Mouse (Mus musculus) midbrain, postnatal 0 days (tissue): ENCODE results near the gene Eef1akmt2. TPM values are rescaled to one million over a fixed set of nuclear protein-coding genes. Genes with fewer than 3 reads are reported as not detected.

ENCODE experiments used
- ATAC-seq: fragments of 200-750 bp; cut with Nextera tagmentation; 2 replicates; pipeline ENCODE4 v1.8.0; 2017; ENCODE audit warnings: moderate number of reproducible peaks, mild to moderate bottlenecking, moderate TSS enrichment, moderate library complexity; ENCODE audit not compliant: low FRiP score
- DNase-seq: peaks from one replicate; pipeline ENCODE4 v3.0.0-alpha.2; 2015; ENCODE audit warnings: low spot score
- H3K27ac ChIP-seq: fragments of 300-500 bp; sonication (generic); 2 replicates; pipeline ENCODE4 v1.5.1; 2014; ENCODE audit warnings: low read depth, mild to moderate bottlenecking, low read length, mixed read lengths
- H3K27me3 ChIP-seq: fragments of 300-500 bp; sonication (generic); 2 replicates; pipeline ENCODE4 v1.6.1; 2014; ENCODE audit warnings: low read length, control low read depth, mixed read lengths; ENCODE audit not compliant: insufficient read depth
- H3K36me3 ChIP-seq: fragments of 300-500 bp; sonication (generic); 2 replicates; pipeline ENCODE4 v1.6.1; 2014; ENCODE audit warnings: low read length, control low read depth, mixed read lengths; ENCODE audit not compliant: insufficient read depth
- H3K4me1 ChIP-seq: fragments of 300-500 bp; sonication (generic); 2 replicates; pipeline ENCODE4 v1.6.1; 2014; ENCODE audit warnings: mild to moderate bottlenecking, control low read depth, antibody characterized with exemption, low read length, mixed read lengths; ENCODE audit not compliant: insufficient read depth
- H3K4me2 ChIP-seq: fragments of 300-500 bp; sonication (generic); 2 replicates; pipeline ENCODE4 v1.6.1; 2014; ENCODE audit warnings: low read depth, mild to moderate bottlenecking, low read length, mixed read lengths; ENCODE audit not compliant: poor library complexity, severe bottlenecking
- H3K4me3 ChIP-seq: fragments of 300-500 bp; sonication (generic); 2 replicates; pipeline ENCODE4 v1.5.1; 2014; ENCODE audit warnings: low read depth, mild to moderate bottlenecking, low read length, moderate library complexity
- H3K9ac ChIP-seq: fragments of 300-500 bp; sonication (generic); replicated peaks from 2 replicates; pipeline ENCODE4 v1.6.1; 2014; ENCODE audit warnings: mild to moderate bottlenecking, low read length, moderate library complexity, mixed read lengths; ENCODE audit not compliant: poor library complexity, severe bottlenecking
- H3K9me3 ChIP-seq: fragments of 300-500 bp; sonication (generic); 2 replicates; pipeline ENCODE4 v1.6.1; 2016; ENCODE audit warnings: low read length, control low read depth
- CTCF ChIP-seq: IDR thresholded peaks from 2 replicates; pipeline ENCODE4 v1.5.1; 2016; ENCODE audit warnings: antibody characterized with exemption, mild to moderate bottlenecking
- WGBS: fragments of 180-500 bp; shearing (Covaris S2); extraction: QIAGEN DNeasy Blood & Tissue Kit; methylation state at CpG from one replicate; pipeline ENCODE4 v1.1.7; 2014; 5-methylcytosine and 5-hydroxymethylcytosine counted together
- polyA plus RNA-seq: library from polyadenylated mRNA; unstranded; fragments of >200 nt; fragmentation: Nextera tagmentation; extraction: Ambion mirVana; gene quantifications from 2 replicates; pipeline ENCODE4 v1.2.1, GENCODE M21; 2015
- total RNA-seq: library from RNA; depleted of rRNA; stranded (reverse); fragments of >200 nt; gene quantifications from 2 replicates; pipeline ENCODE4 v1.2.3, GENCODE M21; 2014

Eef1akmt2 gene
- total and polyA plus RNA-seq, 2 experiments from 2014 or later: 52.1 to 84.2 TPM

DNA sequence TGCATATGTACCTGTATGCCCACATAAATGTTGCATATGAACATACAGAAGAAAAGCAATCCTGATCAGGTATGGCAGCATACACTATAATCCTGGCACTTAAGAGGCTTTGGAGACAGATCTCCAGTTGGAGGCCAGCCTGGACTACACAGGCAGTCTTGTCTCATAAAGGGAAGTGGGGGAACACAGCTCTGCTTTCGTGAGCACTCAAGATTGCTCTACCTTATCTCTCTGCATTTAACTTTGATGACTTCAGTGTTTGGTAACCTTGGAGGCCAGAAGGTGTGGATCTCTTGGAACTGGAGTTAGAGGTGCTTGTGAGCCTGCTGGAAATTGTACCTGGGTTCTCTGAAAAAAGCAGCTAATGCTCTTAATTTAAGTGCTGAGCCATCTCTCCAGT is 27.8 kb upstream of the Eef1akmt2 start:
- no peak for TF ChIP-seq CTCF
- Histone ChIP-seq H3K36me3 (peaks cover 76% of the 10 kb centered on the region), H3K4me1 (no peaks in the 10 kb centered on the region), H3K4me3 (no peak overlapping the region), H3K27ac (no peak overlapping the region), H3K4me2 (no peak overlapping the region), H3K27me3 (no peaks in the 10 kb centered on the region), H3K9me3 (no peaks in the 10 kb centered on the region), H3K9ac (no peak overlapping the region)
- 86% methylated on average over 1 of the region's 1 CpGs for WGBS
- ATAC-seq (no peak), DNase-seq (no peak)

GRCm38 (mm10) chr7:132875391-132876086 is 23.1 kb upstream of the Eef1akmt2 start:
- H3K9me3 ChIP-seq: no peaks in the 10 kb centered on the region
- H3K27ac ChIP-seq: no peak overlapping the region
- H3K4me1 ChIP-seq: no peaks in the 10 kb centered on the region
- no peak overlapping the region for H3K4me2 ChIP-seq
- no peak for ATAC-seq
- no peaks in the 10 kb centered on the region for H3K27me3 ChIP-seq
- peaks cover 75% of the 10 kb centered on the region for H3K36me3 ChIP-seq
- no peak for TF ChIP-seq CTCF
- H3K9ac ChIP-seq: no peak overlapping the region
- no peak for DNase-seq
- WGBS: 95% methylated on average over 2 of the region's 2 CpGs
- H3K4me3 ChIP-seq: no peak overlapping the region

GRCm38 (mm10) chr7:132873043-132873442 is 20.6 kb upstream of the Eef1akmt2 start:
- no peak for TF ChIP-seq CTCF
- Histone ChIP-seq H3K27me3 (no peaks in the 10 kb centered on the region), H3K4me2 (no peak overlapping the region), H3K4me1 (no peaks in the 10 kb centered on the region), H3K27ac (no peak overlapping the region), H3K9me3 (no peaks in the 10 kb centered on the region), H3K4me3 (no peak overlapping the region), H3K9ac (no peak overlapping the region), H3K36me3 (peaks cover 66% of the 10 kb centered on the region)
- 95% methylated on average over 2 of the region's 2 CpGs for WGBS
- ATAC-seq (no peak), DNase-seq (no peak)

- Histone ChIP-seq H3K27ac (no peak overlapping the region), H3K27me3 (no peaks in the 10 kb centered on the region), H3K4me2 (no peak overlapping the region), H3K9ac (no peak overlapping the region), H3K4me1 (no peaks in the 10 kb centered on the region), H3K9me3 (no peaks in the 10 kb centered on the region), H3K4me3 (no peak overlapping the region), H3K36me3 (peaks cover 21% of the 10 kb centered on the region)
- no peak for DNase-seq
- WGBS: 96% methylated on average over 9 of the region's 9 CpGs
- no peak for ATAC-seq
- TF ChIP-seq CTCF: no peak
Observed at GRCm38 (mm10) chr7:132866316-132866715, 13.8 kb upstream of the Eef1akmt2 start.

- no peak for TF ChIP-seq CTCF
- Histone ChIP-seq H3K36me3 (no peaks in the 10 kb centered on the region), H3K9ac (peak within 1 kb of the TSS; percentile 90), H3K9me3 (no peaks in the 10 kb centered on the region), H3K4me1 (peaks cover 8% of the 10 kb centered on the region; the same call in 1 of the 2 replicates), H3K4me3 (peak within 1 kb of the TSS; percentile 91), H3K4me2 (peak within 1 kb of the TSS; percentile 79), H3K27ac (peak within 1 kb of the TSS; percentile 73), H3K27me3 (no peaks in the 10 kb centered on the region)
- WGBS: under 1% methylated on average over 49 of the region's 53 CpGs
- ATAC-seq (peak; percentile 92), DNase-seq (peak; percentile 91)
Observed at GRCm38 (mm10) chr7:132859042-132859958, 6.8 kb upstream of the Eef1akmt2 start, which contains the start of gene Abraxas2. Gene Abraxas2, plus strand, starts transcription at chr7:132859225.
